Mouse (Mus musculus) liver, embryonic 12.5 days (tissue): ENCODE data around the gene Pde1b. TPM values are rescaled to one million over a fixed set of nuclear protein-coding genes. Genes with fewer than 3 reads are reported as not detected.

ENCODE experiments used
- ATAC-seq: fragments of 200-750 bp; cut with Nextera tagmentation; 2 replicates; pipeline ENCODE4 v1.8.0; 2017; ENCODE audit warnings: moderate number of reproducible peaks, mild to moderate bottlenecking, moderate library complexity
- H3K27ac ChIP-seq: fragments of 300-500 bp; sonication (generic); 2 replicates; pipeline ENCODE4 v1.5.1; 2016; ENCODE audit warnings: mild to moderate bottlenecking
- H3K27me3 ChIP-seq: fragments of 300-500 bp; sonication (generic); replicated peaks from 2 replicates; pipeline ENCODE4 v1.6.1; 2016; ENCODE audit warnings: mild to moderate bottlenecking, moderate library complexity
- H3K36me3 ChIP-seq: fragments of 300-500 bp; sonication (generic); 2 replicates; pipeline ENCODE4 v1.6.1; 2016; ENCODE audit warnings: mild to moderate bottlenecking, moderate library complexity
- H3K4me1 ChIP-seq: fragments of 300-500 bp; sonication (generic); 2 replicates; pipeline ENCODE4 v1.6.1; 2016
- H3K4me2 ChIP-seq: fragments of 300-500 bp; sonication (generic); 2 replicates; pipeline ENCODE4 v1.6.1; 2016; ENCODE audit warnings: mild to moderate bottlenecking, moderate library complexity
- H3K4me3 ChIP-seq: fragments of 300-500 bp; sonication (generic); 2 replicates; pipeline ENCODE4 v1.5.1; 2016; ENCODE audit warnings: mild to moderate bottlenecking, moderate library complexity
- H3K9ac ChIP-seq: fragments of 300-500 bp; sonication (generic); 2 replicates; pipeline ENCODE4 v1.6.1; 2016; ENCODE audit warnings: mild to moderate bottlenecking, moderate library complexity
- H3K9me3 ChIP-seq: fragments of 300-500 bp; sonication (generic); replicated peaks from 2 replicates; pipeline ENCODE4 v1.6.1; 2016; ENCODE audit warnings: mild to moderate bottlenecking, moderate library complexity
- WGBS: fragments of 180-500 bp; shearing (Covaris S2); methylation state at CpG from one replicate; pipeline ENCODE4 v1.1.7; 2016; ENCODE audit not compliant: insufficient replicate concordance; 5-methylcytosine and 5-hydroxymethylcytosine counted together
- polyA plus RNA-seq: library from polyadenylated mRNA; unstranded; fragments of >200 nt; fragmentation: Nextera tagmentation; extraction: Ambion mirVana; gene quantifications from 2 replicates; pipeline ENCODE4 v1.2.1, GENCODE M21; 2016

Pde1b gene
- polyA plus RNA-seq, 1 experiment from 2014 or later: 0.36 TPM

DNA sequence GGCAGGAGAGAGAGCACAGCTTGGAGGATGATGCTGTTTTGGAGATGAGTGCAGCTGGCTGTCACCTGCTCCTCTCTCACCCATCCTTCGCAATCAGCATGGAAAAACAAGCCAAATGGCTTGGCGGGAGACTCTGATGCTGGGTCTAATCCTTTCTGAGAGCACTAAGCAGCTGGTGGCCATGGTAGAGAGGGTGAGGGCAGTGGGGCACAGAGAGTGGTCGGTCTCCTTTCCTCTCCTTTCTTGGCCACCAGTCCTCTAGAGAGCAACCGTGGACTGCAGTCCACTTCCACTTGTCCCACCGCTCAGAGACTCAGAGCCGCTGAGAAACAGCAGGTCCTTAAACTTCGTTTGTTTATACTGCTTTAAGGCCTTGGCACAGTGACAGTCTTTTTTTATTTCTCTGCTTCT, 10.8 kb downstream of the Pde1b start:
- peak overlapping the region; percentile 58 for H3K4me2 ChIP-seq
- no peaks in the 10 kb centered on the region for H3K4me1 ChIP-seq
- WGBS: 15% methylated on average over 7 of the region's 7 CpGs
- peaks cover 25% of the 10 kb centered on the region for H3K27me3 ChIP-seq
- no peaks in the 10 kb centered on the region for H3K36me3 ChIP-seq
- no peak for ATAC-seq
- H3K4me3 ChIP-seq: no peak overlapping the region
- H3K9me3 ChIP-seq: no peaks in the 10 kb centered on the region
- no peak overlapping the region for H3K27ac ChIP-seq
- H3K9ac ChIP-seq: no peak overlapping the region

- WGBS: 7% methylated on average over 10 of the region's 10 CpGs
- Histone ChIP-seq H3K27ac (no peak overlapping the region), H3K9me3 (no peaks in the 10 kb centered on the region), H3K4me1 (no peaks in the 10 kb centered on the region), H3K4me3 (peak overlapping the region; percentile 27), H3K9ac (no peak overlapping the region), H3K27me3 (peaks cover 25% of the 10 kb centered on the region), H3K4me2 (peak overlapping the region; percentile 58), H3K36me3 (no peaks in the 10 kb centered on the region)
- peak; percentile 86 for ATAC-seq
Measured at GRCm38 (mm10) chr15:103514119-103514518, 11.3 kb downstream of the Pde1b start.

DNA sequence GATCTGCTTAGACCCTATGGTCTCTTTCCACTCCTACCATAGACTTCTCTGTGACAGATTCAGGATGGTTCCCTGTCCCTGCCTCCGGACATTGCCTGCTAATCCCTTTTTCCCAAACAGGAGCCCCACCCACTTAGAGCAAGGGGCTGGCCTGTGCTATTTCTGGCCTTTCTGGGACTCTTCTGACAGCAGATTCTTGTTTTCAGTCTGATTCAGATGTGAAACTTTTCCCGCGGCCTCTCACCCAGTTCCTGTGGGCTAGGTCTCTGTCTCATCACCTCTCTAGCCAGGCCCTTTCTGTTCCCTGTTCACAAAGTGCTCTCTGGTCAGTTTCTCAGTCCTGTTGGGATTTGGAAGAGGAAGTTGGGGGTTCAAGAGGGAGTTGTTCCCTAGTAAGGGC, 12.1 kb downstream of the Pde1b start:
- 47% methylated on average over 3 of the region's 3 CpGs for WGBS
- Histone ChIP-seq H3K36me3 (no peaks in the 10 kb centered on the region), H3K9ac (no peak overlapping the region), H3K27me3 (peaks cover 23% of the 10 kb centered on the region), H3K9me3 (no peaks in the 10 kb centered on the region), H3K27ac (no peak overlapping the region), H3K4me3 (no peak overlapping the region), H3K4me2 (peak overlapping the region; percentile 58; the same call in 1 of the 2 replicates), H3K4me1 (no peaks in the 10 kb centered on the region)
- ATAC-seq: no peak

DNA sequence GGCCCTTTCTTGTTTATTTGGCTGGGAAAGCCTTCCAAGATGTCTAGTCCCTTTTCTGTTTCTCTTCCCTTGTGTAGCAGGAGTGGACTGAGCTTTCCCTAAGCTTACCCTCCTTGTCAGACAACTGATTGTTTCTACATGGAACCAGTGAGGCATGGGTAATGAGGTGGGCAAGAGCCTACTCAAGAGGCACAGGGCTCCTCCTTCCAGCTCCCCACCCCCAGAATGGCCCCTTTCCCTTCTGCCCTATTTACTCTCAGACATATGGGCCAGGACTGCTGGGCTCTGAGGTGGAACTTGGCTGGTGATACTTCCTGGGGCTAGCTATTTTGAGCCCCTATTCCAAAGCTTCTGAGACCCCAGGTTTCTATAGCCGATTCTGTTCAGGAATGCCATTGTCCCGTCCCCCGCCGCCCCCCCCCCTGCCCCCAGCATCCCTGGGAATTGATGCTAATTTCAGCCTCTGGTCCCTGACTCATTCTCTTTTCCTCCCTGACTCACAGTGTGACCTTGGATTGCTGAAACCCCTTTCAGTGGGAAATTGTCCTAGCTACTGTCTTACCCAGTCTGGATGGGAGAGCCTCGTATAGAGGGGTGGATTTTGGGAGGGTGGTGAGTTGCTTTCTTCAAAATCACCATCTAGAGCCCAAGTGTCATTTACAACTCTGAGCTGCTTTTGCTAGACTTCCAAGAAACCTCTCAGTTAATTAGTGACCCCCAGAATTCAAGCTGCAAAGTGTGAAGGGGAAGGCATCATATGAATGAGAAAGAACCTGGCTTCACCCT, 16.0 kb downstream of the Pde1b start:
- Histone ChIP-seq H3K4me2 (no peak overlapping the region), H3K9ac (no peak overlapping the region), H3K9me3 (no peaks in the 10 kb centered on the region), H3K36me3 (no peaks in the 10 kb centered on the region), H3K4me3 (no peak overlapping the region), H3K27me3 (peaks cover 18% of the 10 kb centered on the region), H3K27ac (no peak overlapping the region), H3K4me1 (no peaks in the 10 kb centered on the region)
- WGBS: 35% methylated on average over 5 of the region's 5 CpGs
- ATAC-seq: no peak

GRCm38 (mm10) chr15:103519386-103520378, 16.8 kb downstream of the Pde1b start:
- H3K9ac ChIP-seq: no peak overlapping the region
- 35% methylated on average over 4 of the region's 4 CpGs for WGBS

GRCm38 (mm10) chr15:103522458-103523099, 19.7 kb downstream of the Pde1b start:
- H3K36me3 ChIP-seq: no peaks in the 10 kb centered on the region
- no peak overlapping the region for H3K27ac ChIP-seq
- H3K27me3 ChIP-seq: 0 out of 2 replicates have a peak, but pooled peaks cover 4% of the 10 kb centered on the region
- no peak for ATAC-seq
- no peaks in the 10 kb centered on the region for H3K9me3 ChIP-seq
- H3K4me1 ChIP-seq: no peaks in the 10 kb centered on the region
- WGBS: 48% methylated on average over 3 of the region's 3 CpGs
- H3K9ac ChIP-seq: no peak overlapping the region
- no peak overlapping the region for H3K4me3 ChIP-seq
- H3K4me2 ChIP-seq: no peak overlapping the region

More at GRCm38 (mm10) chr15:103519386-103520378, 16.8 kb downstream of the Pde1b start:
- H3K9me3 ChIP-seq: no peaks in the 10 kb centered on the region
- H3K4me3 ChIP-seq: no peak overlapping the region
- no peak for ATAC-seq
- H3K36me3 ChIP-seq: no peaks in the 10 kb centered on the region
- no peaks in the 10 kb centered on the region for H3K4me1 ChIP-seq
- no peak overlapping the region for H3K27ac ChIP-seq
- peaks cover 13% of the 10 kb centered on the region for H3K27me3 ChIP-seq
- no peak overlapping the region for H3K4me2 ChIP-seq

DNA sequence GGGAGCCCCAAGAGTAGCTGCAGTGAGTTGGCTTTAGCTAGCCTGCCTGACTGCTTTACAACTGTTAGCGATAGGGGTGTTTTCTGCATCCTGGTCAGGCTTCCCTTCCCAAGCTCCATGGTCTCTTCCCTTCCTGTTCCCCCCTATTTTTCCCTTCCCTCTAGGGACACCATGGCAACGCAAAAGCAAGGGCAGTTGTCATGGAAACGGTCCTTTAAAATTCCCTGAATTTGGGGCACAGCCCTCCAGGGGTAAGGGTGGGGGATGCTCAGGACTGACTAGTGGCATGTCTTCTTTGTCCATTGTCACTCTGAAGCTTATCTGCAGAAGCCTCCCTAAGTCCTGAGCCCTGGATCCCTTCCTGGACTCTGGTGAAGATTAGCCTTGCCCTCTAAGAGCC, 20.3 kb downstream of the Pde1b start:
- 47% methylated on average over 3 of the region's 3 CpGs for WGBS
- 0 out of 2 replicates have a peak, but pooled peaks cover 4% of the 10 kb centered on the region for H3K27me3 ChIP-seq
- no peak for ATAC-seq

GRCm38 (mm10) chr15:103530372-103530771, 27.5 kb downstream of the Pde1b start:
- 8% methylated on average over 5 of the region's 5 CpGs for WGBS
- peaks cover 19% of the 10 kb centered on the region for H3K27me3 ChIP-seq
- H3K27ac ChIP-seq: no peak overlapping the region
- H3K9me3 ChIP-seq: no peaks in the 10 kb centered on the region
- no peak overlapping the region for H3K4me3 ChIP-seq
- H3K9ac ChIP-seq: no peak overlapping the region
- no peak overlapping the region for H3K4me2 ChIP-seq
- H3K4me1 ChIP-seq: no peaks in the 10 kb centered on the region
- peak; percentile 42; the same call in 1 of the 2 replicates for ATAC-seq
- H3K36me3 ChIP-seq: no peaks in the 10 kb centered on the region

More for the DNA sequence above, 20.3 kb downstream of the Pde1b start:
- H3K4me3 ChIP-seq: no peak overlapping the region
- no peaks in the 10 kb centered on the region for H3K4me1 ChIP-seq
- no peaks in the 10 kb centered on the region for H3K36me3 ChIP-seq
- H3K4me2 ChIP-seq: no peak overlapping the region
- no peak overlapping the region for H3K9ac ChIP-seq
- H3K27ac ChIP-seq: no peak overlapping the region
- no peaks in the 10 kb centered on the region for H3K9me3 ChIP-seq

GRCm38 (mm10) chr15:103534054-103534620, 31.3 kb downstream of the Pde1b start:
- WGBS: 60% methylated on average over 7 of the region's 7 CpGs
- Histone ChIP-seq H3K27ac (no peak overlapping the region), H3K36me3 (no peaks in the 10 kb centered on the region), H3K4me1 (no peaks in the 10 kb centered on the region; the same call in 1 of the 2 replicates), H3K27me3 (peaks cover 57% of the 10 kb centered on the region), H3K9me3 (no peaks in the 10 kb centered on the region), H3K4me3 (no peak overlapping the region), H3K9ac (no peak overlapping the region), H3K4me2 (no peak overlapping the region)
- no peak for ATAC-seq

DNA sequence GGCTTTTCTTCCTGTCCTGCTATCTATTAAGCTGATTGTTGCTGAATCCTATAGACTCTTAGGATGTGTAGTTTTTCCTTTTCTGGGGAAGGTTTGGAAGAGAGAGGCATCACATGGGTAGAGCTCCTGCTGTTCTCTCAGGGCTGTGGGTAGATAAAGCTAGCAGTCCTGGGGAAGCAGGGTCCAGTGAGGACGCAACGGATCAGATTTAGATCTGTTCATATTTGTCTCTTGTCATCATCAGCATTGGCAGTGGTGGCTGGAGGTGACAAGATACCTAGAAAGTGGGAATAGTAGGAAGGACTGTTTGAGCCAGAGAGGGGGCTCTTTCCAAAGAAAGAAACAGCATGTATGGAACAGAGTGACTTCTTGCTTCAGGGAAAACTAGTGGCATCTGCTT, 32.2 kb downstream of the Pde1b start:
- H3K27me3 ChIP-seq: peaks cover 66% of the 10 kb centered on the region
- ATAC-seq: no peak
- 49% methylated on average over 2 of the region's 2 CpGs for WGBS
- no peak overlapping the region for H3K4me3 ChIP-seq
- H3K4me2 ChIP-seq: no peak overlapping the region
- H3K9me3 ChIP-seq: no peaks in the 10 kb centered on the region
- H3K27ac ChIP-seq: no peak overlapping the region
- H3K36me3 ChIP-seq: no peaks in the 10 kb centered on the region
- H3K9ac ChIP-seq: no peak overlapping the region
- H3K4me1 ChIP-seq: no peaks in the 10 kb centered on the region; the same call in 1 of the 2 replicates

- Histone ChIP-seq H3K27me3 (peaks cover 69% of the 10 kb centered on the region), H3K4me3 (no peak overlapping the region), H3K27ac (no peak overlapping the region), H3K36me3 (no peaks in the 10 kb centered on the region), H3K4me2 (no peak overlapping the region), H3K4me1 (no peaks in the 10 kb centered on the region; the same call in 1 of the 2 replicates), H3K9me3 (no peaks in the 10 kb centered on the region), H3K9ac (no peak overlapping the region)
- no peak for ATAC-seq
- 47% methylated on average over 1 of the region's 1 CpGs for WGBS
Measured at GRCm38 (mm10) chr15:103535786-103536185, 33.0 kb downstream of the Pde1b start.
